Mouse (Mus musculus): ENCODE measurements around the gene Cyp2t4.

Gene Cyp2t4

DNA sequence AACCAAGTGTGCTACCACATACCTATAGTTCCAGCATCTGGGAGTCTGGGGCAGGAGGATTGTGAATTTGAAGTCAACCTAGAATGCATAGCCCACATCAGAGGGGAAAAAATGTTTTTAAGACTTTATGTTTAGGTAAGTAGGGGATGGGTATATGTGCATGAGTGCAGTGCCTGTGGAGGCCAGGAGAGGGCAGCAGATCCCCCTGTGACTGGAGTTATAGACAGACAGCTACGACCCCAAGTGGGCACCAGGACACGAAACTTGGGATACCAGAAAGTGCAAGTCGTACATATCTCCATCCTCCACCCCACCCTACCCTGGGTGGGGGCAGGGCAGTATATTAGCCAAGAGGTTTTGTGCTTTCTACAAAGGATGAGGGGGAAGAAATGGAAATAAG lies 31.4 kb downstream of the Cyp2t4 start:
- peak; percentile 44 for DNase-seq (ENCODE audit: low read depth)

DNA sequence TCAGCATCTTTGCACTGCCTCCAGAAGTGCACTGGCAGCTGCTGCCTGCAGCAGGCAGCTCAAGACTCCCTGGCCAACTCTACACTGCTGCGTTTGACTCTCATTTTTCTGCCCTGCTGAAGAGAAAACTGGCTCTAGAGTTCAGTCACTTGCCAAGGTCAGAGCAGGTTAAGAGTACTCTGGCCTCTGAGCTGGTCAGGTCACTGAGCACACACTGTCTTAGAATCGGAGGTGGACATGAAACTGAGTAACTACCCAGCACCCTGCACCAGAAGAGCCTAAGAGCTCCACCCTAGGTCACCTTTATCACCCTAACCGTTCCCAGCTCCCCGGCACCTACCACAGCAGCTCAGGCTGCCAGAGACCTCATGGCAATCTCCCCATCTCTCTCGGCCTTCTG lies 32.5 kb downstream of the Cyp2t4 start:
- no peak for DNase-seq (ENCODE audit: low read depth)

- DNase-seq (ENCODE audit: low read depth), result no peak
These were observed 35.9 kb downstream of the Cyp2t4 start for GRCm38 (mm10) chr7:27189271-27189931.

- DNase-seq (ENCODE audit: low read depth), result no peak
These were observed 38.9 kb downstream of the Cyp2t4 start for GRCm38 (mm10) chr7:27192434-27192833.

DNA sequence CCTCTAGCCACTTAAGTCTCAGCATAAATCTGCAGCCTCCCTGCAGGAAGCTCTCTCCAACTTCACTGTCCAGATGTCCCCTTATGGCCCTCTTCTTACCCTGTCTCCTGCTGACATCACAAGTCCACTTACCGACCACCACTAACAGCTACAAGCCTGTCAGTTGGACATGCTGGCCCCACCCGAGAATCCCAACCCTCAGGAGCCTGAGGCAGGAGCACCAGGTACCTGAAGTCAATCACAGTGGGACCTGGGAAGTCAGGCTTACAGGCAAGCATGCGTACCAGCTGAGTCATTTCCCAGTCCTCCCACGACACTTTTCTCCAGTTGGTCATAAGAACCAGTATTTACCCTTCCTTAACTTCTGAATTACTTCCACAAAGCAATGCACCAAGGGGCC lies 40.2 kb downstream of the Cyp2t4 start:
- no peak for DNase-seq (ENCODE audit: low read depth)

DNA sequence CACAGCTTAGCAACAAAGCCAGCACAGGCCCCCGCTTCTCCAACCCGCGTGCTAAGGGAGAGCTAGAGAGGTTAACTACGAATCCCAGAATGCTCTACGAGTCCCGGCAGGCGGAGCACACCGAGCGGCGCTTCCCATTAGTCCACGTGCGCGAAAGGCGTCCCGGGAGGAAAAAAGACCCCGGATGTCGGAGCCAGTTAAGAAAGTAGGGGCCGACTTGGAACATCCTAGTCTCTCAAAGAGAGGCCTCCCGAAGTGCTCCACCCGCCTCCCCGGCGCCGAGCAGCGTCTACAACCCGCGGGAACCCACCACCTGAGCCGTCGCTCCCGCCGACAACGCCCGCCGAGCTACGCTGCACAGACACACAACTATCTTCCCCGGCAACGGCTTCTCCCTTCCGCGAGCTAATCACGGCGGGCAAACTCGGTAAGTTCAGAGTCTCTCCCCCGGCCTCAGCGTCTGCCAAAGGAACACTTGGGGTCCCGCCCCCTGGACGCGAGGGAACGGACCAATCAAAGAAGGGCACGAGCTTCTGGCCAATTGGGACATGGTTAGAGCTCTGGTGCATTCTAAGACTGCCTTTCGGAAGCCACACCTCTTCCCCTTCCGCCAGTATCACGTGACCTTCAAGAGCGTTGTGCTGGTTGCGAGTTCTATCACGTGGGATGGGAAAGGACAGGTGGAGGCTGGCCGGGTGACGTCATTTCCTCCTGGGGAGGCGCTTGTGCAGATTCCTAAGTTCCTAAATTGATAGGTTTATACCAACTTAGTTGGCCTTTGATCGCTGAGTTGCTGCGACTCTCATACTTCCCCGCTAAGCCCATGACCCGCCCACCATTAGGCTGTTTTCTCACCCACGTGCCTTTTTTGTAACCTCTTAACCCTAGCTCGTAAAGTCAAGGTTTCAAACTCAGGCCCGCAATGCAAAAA lies 42.4 kb downstream of the Cyp2t4 start, which contains the start of the genes BC024978 and Snrpa:
TSS of gene BC024978 (plus strand) at position 101 of the 931 bp plus-strand sequence.
TSS of gene Snrpa (minus strand) at position 591 of the 931 bp plus-strand sequence.
- peak; percentile 99 for DNase-seq (ENCODE audit: low read depth)

GRCm38 (mm10) chr7:27197136-27197535 lies 43.6 kb downstream of the Cyp2t4 start:
- no peak for DNase-seq (ENCODE audit: low read depth)

GRCm38 (mm10) chr7:27197634-27198033 lies 44.1 kb downstream of the Cyp2t4 start:
- DNase-seq (ENCODE audit: low read depth), result no peak

- DNase-seq (ENCODE audit: low read depth), result no peak
These were observed 44.8 kb downstream of the Cyp2t4 start for GRCm38 (mm10) chr7:27198355-27198754.

GRCm38 (mm10) chr7:27198779-27199178 lies 45.3 kb downstream of the Cyp2t4 start:
- DNase-seq (ENCODE audit: low read depth), result no peak

DNA sequence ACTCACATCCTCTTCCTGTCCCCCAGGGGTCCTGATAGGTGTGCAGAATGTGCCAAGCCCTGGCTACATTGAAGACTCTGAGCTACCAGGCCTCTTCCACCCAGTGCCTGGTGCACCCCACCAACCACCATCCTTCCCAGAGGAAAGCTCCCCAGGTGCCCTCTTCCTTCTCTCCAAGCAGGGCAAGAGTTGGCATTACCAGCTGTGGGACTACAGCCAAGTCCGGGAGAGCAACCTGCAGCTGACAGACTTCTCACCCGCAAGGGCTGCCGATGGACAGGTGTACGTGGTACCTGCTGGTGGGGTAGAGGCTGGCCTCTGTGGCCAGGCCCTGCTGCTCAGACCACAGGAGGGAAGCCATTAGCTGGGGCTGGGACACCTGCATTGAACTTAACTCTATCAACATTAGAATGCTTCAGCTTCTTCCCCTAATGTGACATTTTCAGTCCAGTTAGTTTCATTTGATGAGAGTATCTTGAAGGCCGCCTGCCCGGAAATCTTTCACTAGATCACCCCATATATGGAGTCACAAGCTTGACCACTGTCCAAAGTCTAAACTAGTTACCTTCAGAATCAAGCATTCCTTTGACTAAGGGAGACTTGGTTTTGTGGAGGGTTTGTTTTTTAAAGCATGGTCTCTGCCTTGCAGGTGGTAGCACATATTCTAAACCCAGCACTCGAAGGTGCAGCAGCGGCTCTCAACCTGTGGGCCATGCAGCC lies 50.4 kb downstream of the Cyp2t4 start:
- DNase-seq (ENCODE audit: low read depth), result no peak

Data from c-Kit-positive CD71-positive TER-119-negative erythroid progenitor cells, embryonic 14.5 days (primary cell).